Mouse (Mus musculus) bone marrow, adult 2 months (tissue): ENCODE data around the gene Efcab11.

ENCODE experiments used
- CTCF ChIP-seq: fragments of 200-500 bp; IDR thresholded peaks from 2 replicates; pipeline ENCODE4 v1.5.1; 2011; ENCODE audit warnings: low read length, control low read depth; ENCODE audit not compliant: control insufficient read depth, insufficient read depth
- POLR2A ChIP-seq: fragments of 200-500 bp; IDR thresholded peaks from 2 replicates; pipeline ENCODE4 v1.6.1; 2011; ENCODE audit warnings: low read depth, mild to moderate bottlenecking, control low read depth, low read length, borderline replicate concordance; ENCODE audit not compliant: control insufficient read depth

GRCm38 (mm10) chr12:99735172-99735571 lies 149.1 kb downstream of the Efcab11 start:
- TF ChIP-seq POLR2A: no peak
- TF ChIP-seq CTCF: no peak
